Mouse (Mus musculus) CD4-positive, CD25-positive, alpha-beta regulatory T cell, adult 4 months (primary cell): ENCODE data around the gene Gm14419. TPM values are rescaled to one million over a fixed set of nuclear protein-coding genes. Genes with fewer than 3 reads are reported as not detected.
"Not testable (repeated sequence)": the region's sequence is repeated elsewhere in the genome, so short reads cannot be mapped to it uniquely, and the experiment has no call there.

ENCODE experiments used
- ATAC-seq: one replicate; pipeline ENCODE4 v1.8.0; 2017
- polyA plus RNA-seq, 2 experiments: library from polyadenylated mRNA; unstranded; fragments of 100-300 nt; shearing (Covaris generic); gene quantifications; one replicate each; pipeline ENCODE4 v1.2.1; 2017

Gm14419 gene
- 1 to 10 TPM in 1 of 2 experiments, under 1 TPM in 1; 0.47 to 2.7 TPM for polyA plus RNA-seq

DNA sequence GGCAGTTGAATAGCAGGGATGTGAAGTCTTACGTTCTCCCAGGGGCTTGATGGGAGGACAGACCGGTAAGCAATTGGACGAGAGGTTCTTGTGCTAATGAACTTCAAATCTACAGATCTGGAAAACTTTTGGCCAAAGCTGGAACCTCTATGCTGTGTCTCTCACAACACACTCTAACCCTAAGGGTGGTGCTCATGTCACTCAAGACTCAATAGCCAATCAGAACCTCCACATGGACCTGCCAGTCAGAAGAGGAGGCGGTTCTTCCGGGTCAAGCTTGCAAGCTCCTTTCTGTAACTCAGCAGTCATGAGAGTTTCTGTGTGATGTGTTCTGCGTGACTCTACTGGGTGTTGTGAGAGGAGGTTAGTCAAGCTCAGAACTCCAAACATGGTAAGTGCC lies at the start of gene Gm14419:
Gene Gm14419, plus strand, starts transcription at position 301 of the 400 bp plus-strand sequence.
- ATAC-seq: not testable (repeated sequence)

Other genes with a start within 250 kb of the Gm14419 start
- gene Gm14295, start 202.3 kb upstream of the Gm14419 start, polyA plus RNA-seq: 10 to 100 TPM; 10.5 to 12.2 TPM
- gene Gm14408, start 169.8 kb upstream of the Gm14419 start, polyA plus RNA-seq: not detected
- 1 to 10 TPM; 4.2 to 5.7 TPM for gene Gm14296, start 73.1 kb upstream of the Gm14419 start, polyA plus RNA-seq
- not detected for gene Gm14401, start 73.4 kb downstream of the Gm14419 start, polyA plus RNA-seq
- gene Gm14410, start 205.5 kb downstream of the Gm14419 start, polyA plus RNA-seq: 10 to 100 TPM in 1 of 2 experiments, 1 to 10 TPM in 1; 6.1 to 15.9 TPM